Mouse (Mus musculus) intestine, postnatal 0 days (tissue): Measurements from ENCODE around the gene Sf3b5. TPM values are rescaled to one million over a fixed set of nuclear protein-coding genes. Genes with fewer than 3 reads are reported as not detected.

ENCODE experiments used
- ATAC-seq: fragments of 200-750 bp; cut with Nextera tagmentation; 2 replicates; pipeline ENCODE4 v1.8.0; 2017; ENCODE audit warnings: mild to moderate bottlenecking, moderate TSS enrichment, moderate library complexity
- H3K27ac ChIP-seq: fragments of 300-500 bp; sonication (generic); 2 replicates; pipeline ENCODE4 v1.5.1; 2014; ENCODE audit warnings: mild to moderate bottlenecking, low read depth, low read length, moderate library complexity
- H3K27me3 ChIP-seq: fragments of 300-500 bp; sonication (generic); replicated peaks from 2 replicates; pipeline ENCODE4 v1.6.1; 2014; ENCODE audit warnings: low read length, mixed read lengths; ENCODE audit not compliant: control insufficient read depth, insufficient read depth
- H3K36me3 ChIP-seq: fragments of 300-500 bp; sonication (generic); 2 replicates; pipeline ENCODE4 v1.6.1; 2014; ENCODE audit warnings: mild to moderate bottlenecking, moderate library complexity; ENCODE audit not compliant: control insufficient read depth, insufficient read depth
- H3K4me1 ChIP-seq: fragments of 300-500 bp; sonication (generic); replicated peaks from 2 replicates; pipeline ENCODE4 v1.6.1; 2014; ENCODE audit warnings: antibody characterized with exemption, low read length, mixed read lengths; ENCODE audit not compliant: control insufficient read depth, insufficient read depth
- H3K4me2 ChIP-seq: fragments of 300-500 bp; sonication (generic); replicated peaks from 2 replicates; pipeline ENCODE4 v1.6.1; 2014; ENCODE audit warnings: low read depth, mild to moderate bottlenecking, moderate library complexity
- H3K4me3 ChIP-seq: fragments of 300-500 bp; sonication (generic); 2 replicates; pipeline ENCODE4 v1.5.1; 2014; ENCODE audit warnings: low read depth, low read length
- H3K9ac ChIP-seq: fragments of 300-500 bp; sonication (generic); 2 replicates; pipeline ENCODE4 v1.6.1; 2014; ENCODE audit warnings: mild to moderate bottlenecking, low read depth, low read length
- H3K9me3 ChIP-seq: fragments of 300-500 bp; sonication (generic); 2 replicates; pipeline ENCODE4 v1.6.1; 2016; ENCODE audit warnings: mixed run types; ENCODE audit not compliant: control insufficient read depth
- CTCF ChIP-seq: sonication (generic); IDR thresholded peaks from 2 replicates; pipeline ENCODE4 v1.5.1; 2016; ENCODE audit warnings: low read depth, mild to moderate bottlenecking, control low read depth, antibody characterized with exemption, moderate library complexity
- WGBS: fragments of 180-500 bp; shearing (Covaris S2); extraction: QIAGEN DNeasy Blood & Tissue Kit; methylation state at CpG from one replicate; pipeline ENCODE4 v1.1.7; 2014; 5-methylcytosine and 5-hydroxymethylcytosine counted together
- polyA plus RNA-seq: library from polyadenylated mRNA; unstranded; fragments of >200 nt; fragmentation: Nextera tagmentation; extraction: Ambion mirVana; gene quantifications from 2 replicates; pipeline ENCODE4 v1.2.1, GENCODE M21; 2015

The Sf3b5 gene
- polyA plus RNA-seq, 1 experiment from 2014 or later = 22.6 TPM

DNA sequence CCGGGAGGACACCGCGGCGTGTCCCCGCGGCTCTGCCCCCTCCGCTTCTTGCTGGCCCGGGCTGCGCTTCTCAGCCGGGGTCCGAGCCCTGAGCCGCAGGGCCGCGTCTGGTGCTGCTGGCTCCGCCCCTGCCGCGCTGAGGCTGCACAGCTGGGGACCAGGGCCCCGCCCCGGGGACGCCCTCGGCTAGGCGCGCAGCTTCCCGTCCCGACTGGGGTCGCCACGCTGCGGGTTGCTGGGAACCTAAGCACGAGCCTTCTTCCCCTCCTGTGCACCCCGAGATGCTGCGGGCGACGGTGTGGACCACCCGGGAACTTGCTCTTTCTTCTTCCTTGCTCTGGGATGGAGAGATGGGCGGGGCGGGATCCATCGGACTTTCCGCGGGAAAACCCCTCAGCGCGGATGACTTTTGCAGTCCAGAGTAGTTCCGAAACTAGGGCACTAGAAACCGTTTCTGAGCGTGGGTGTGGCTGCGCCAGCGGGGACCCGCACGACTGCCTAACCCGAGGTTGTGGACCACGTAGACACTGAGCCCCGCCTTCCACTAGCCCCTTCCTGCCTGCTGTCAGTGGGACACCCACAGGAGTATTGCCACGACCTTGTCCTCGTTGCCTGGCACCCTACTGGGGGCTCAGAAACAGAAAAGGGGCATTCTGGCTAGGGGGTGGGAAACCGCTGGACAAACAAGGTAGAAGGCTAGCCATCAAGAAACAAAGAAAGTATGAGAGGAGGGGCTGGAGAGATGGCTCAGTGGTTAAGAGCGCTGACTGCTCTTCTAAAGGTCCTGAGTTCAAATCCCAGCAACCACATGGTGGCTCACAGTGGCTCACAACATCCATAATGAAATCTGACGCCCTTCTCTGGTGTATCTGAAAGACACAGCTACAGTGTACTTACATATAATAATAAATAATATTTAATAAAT is 40.7 kb upstream of the Sf3b5 start, which contains the start of gene Stx11:
TSS of gene Stx11 (minus strand) at position 148 of the 925 bp plus-strand sequence.
- H3K27ac ChIP-seq = no peak within 1 kb of the TSS
- H3K27me3 ChIP-seq = no peaks in the 10 kb centered on the region
- H3K4me2 ChIP-seq = peak within 1 kb of the TSS; percentile 96
- no peaks in the 10 kb centered on the region for H3K9me3 ChIP-seq
- WGBS = 5% methylated on average over 52 of the region's 56 CpGs
- peak within 1 kb of the TSS; percentile 51 for H3K9ac ChIP-seq
- H3K4me3 ChIP-seq = peak within 1 kb of the TSS; percentile 75
- TF ChIP-seq CTCF = no peak
- peak; percentile 74 for ATAC-seq
- no peaks in the 10 kb centered on the region for H3K36me3 ChIP-seq
- no peaks in the 10 kb centered on the region for H3K4me1 ChIP-seq

DNA sequence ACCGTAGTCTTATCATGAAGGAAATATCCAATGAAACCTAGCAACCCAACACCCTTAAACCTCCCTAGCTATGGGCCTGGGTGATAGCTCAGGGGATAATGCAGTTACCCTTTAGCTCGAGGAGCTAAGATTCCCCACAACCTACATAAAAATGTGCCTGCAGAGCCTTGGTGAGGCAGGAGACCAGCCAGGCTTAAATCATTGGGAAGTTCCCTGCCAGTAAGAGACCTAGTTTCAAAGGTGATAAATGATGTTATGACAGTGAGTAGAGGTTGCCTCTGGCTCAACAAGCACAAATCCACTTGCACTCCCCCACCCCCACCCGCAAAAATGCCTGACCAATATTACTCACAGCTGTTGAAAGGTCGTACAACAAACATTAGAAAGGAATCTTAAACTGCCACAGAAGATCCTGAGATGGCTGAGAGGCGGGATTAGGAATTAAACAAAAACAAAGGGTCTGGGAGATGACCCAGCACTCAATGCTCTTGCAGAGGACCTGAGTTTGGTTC is 39.4 kb upstream of the Sf3b5 start:
- 66% methylated on average over 5 of the region's 5 CpGs for WGBS
- no peaks in the 10 kb centered on the region for H3K27me3 ChIP-seq

DNA sequence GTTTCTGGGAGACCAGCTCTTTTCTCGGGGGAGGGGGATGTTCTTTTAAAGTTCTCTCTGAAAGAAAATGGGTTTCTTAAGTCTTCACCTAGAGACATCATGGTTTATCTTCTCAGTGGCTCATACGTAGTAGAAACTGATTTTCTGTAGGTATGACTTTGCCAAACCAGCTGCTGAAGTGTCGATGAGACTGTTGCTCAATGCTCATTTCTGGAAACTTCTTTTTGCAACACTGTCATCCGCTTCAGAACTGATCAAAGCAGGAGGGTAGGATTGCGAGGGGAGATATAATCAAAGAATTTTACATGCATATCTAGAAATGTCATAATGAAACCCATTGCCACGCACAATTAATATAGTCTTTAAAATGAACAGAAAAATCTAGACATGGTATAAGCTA is 30.6 kb upstream of the Sf3b5 start:
- 91% methylated on average over 6 of the region's 6 CpGs for WGBS

More for the DNA sequence above, 39.4 kb upstream of the Sf3b5 start:
- no peak for ATAC-seq
- H3K4me1 ChIP-seq = no peaks in the 10 kb centered on the region
- no peak overlapping the region for H3K4me2 ChIP-seq
- H3K9ac ChIP-seq = no peak overlapping the region
- TF ChIP-seq CTCF = no peak
- H3K4me3 ChIP-seq = no peak overlapping the region
- H3K27ac ChIP-seq = no peak overlapping the region
- no peaks in the 10 kb centered on the region for H3K36me3 ChIP-seq
- H3K9me3 ChIP-seq = no peaks in the 10 kb centered on the region

DNA sequence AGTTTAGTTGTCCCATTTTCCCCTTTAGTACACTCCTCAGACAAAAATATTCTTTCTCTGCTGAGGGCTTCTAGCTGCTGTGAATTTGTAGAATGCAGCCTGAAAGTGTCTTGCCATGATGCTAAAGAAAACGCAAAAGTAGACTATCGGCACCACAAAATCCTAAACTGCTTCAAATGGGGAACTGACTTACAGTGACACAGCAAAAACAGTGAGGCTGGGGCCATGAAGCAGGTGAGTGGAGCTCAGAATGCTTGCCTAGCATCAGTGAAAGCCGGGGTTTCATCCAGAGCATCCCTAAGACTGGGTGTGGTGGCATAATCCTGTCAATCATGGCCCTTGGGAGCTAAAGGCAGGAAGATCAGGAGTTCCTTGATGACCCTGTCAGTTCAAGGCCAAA is 29.7 kb upstream of the Sf3b5 start:
- TF ChIP-seq CTCF = no peak
- Histone ChIP-seq H3K9me3 (no peaks in the 10 kb centered on the region), H3K4me3 (no peak overlapping the region), H3K9ac (no peak overlapping the region), H3K4me2 (no peak overlapping the region), H3K27me3 (no peaks in the 10 kb centered on the region), H3K36me3 (no peaks in the 10 kb centered on the region), H3K27ac (no peak overlapping the region), H3K4me1 (no peaks in the 10 kb centered on the region)
- 89% methylated on average over 3 of the region's 3 CpGs for WGBS
- ATAC-seq = no peak

More for the DNA sequence above, 30.6 kb upstream of the Sf3b5 start:
- no peak for ATAC-seq
- Histone ChIP-seq H3K4me1 (no peaks in the 10 kb centered on the region), H3K9ac (no peak overlapping the region), H3K36me3 (no peaks in the 10 kb centered on the region), H3K27me3 (no peaks in the 10 kb centered on the region), H3K4me2 (no peak overlapping the region), H3K4me3 (no peak overlapping the region), H3K9me3 (no peaks in the 10 kb centered on the region), H3K27ac (no peak overlapping the region)
- no peak for TF ChIP-seq CTCF

DNA sequence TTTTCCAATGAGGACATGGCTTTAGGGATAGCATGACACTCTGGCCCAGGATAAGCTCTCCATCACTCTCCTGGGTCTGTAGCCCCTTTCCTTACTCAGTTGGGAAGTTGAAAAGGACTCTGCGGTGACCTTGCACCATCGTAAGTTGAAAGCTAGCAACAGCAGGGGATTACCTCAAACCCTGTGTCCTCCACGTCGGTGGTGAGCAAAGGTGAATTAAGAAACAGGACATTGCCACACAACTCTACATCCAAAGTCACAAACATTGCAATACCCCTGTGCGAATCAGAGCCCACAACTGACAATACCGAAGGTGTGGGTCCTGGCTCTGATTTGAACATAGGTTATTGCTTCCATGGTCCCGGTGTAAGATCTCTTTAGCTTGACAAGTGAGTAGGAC is 29.2 kb upstream of the Sf3b5 start:
- no peak for ATAC-seq
- WGBS = 86% methylated on average over 7 of the region's 7 CpGs
- no peaks in the 10 kb centered on the region for H3K9me3 ChIP-seq

DNA sequence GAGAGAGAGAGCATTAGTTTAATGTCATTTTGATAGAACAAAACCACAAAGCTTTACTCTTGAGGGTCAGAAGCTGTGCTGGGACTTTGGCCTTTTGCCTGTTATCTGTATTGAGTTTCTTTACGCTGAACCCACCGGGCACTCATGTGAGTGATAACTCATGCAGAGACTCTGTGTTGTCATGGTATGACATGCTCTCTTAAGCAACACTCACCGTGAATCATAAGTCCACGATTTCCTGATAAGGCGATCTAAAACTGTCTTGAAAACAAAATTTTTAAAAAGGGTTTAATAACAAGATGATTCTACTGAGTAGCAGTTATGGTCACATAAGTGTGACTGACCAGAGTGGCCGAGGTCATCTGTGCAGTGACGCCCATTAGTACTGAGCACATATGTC is 28.6 kb upstream of the Sf3b5 start:
- H3K36me3 ChIP-seq = no peaks in the 10 kb centered on the region
- 63% methylated on average over 7 of the region's 7 CpGs for WGBS
- no peak overlapping the region for H3K4me3 ChIP-seq
- no peaks in the 10 kb centered on the region for H3K4me1 ChIP-seq
- no peak for TF ChIP-seq CTCF
- no peak overlapping the region for H3K4me2 ChIP-seq
- no peaks in the 10 kb centered on the region for H3K27me3 ChIP-seq
- no peak for ATAC-seq
- no peaks in the 10 kb centered on the region for H3K9me3 ChIP-seq
- H3K9ac ChIP-seq = no peak overlapping the region
- H3K27ac ChIP-seq = no peak overlapping the region

More for the DNA sequence above, 29.2 kb upstream of the Sf3b5 start:
- Histone ChIP-seq H3K36me3 (no peaks in the 10 kb centered on the region), H3K9ac (no peak overlapping the region), H3K4me2 (no peak overlapping the region), H3K4me1 (no peaks in the 10 kb centered on the region), H3K27ac (no peak overlapping the region), H3K4me3 (no peak overlapping the region), H3K27me3 (no peaks in the 10 kb centered on the region)
- TF ChIP-seq CTCF = no peak
